Mouse (Mus musculus) erythroblast, adult 5-6 weeks (primary cell): Measurements from ENCODE around the gene Capn5. TPM values are rescaled to one million over a fixed set of nuclear protein-coding genes. Genes with fewer than 3 reads are reported as not detected.

ENCODE experiments used
- ATAC-seq: replicated peaks from 2 replicates; pipeline ENCODE4 v1.8.0; 2016; ENCODE audit warnings: moderate number of reproducible peaks, mild to moderate bottlenecking, moderate TSS enrichment, inconsistent platforms; ENCODE audit not compliant: poor library complexity, low FRiP score, severe bottlenecking
- total RNA-seq, 2 experiments: library from RNA; stranded (forward) in 1 of 2; stranded (reverse) in 1 of 2; fragments of 150-400 nt in 1 of 2; fragments of 200-764, 138-1000 nt in 1 of 2; gene quantifications; 2 replicates each; pipeline versions ENCODE4 v1.2.3 to v1.2.4; 2015 to 2017; ENCODE audit warnings: low replicate concordance in 2 of 2

The Capn5 gene
- total RNA-seq, 2 experiments from 2014 or later = 21.7 to 31.3 TPM

GRCm38 (mm10) chr7:98177566-98177928 lies 527 bp downstream of the Capn5 start:
- ATAC-seq = no peak

- peak; percentile 0; the same call in 1 of the 2 replicates for ATAC-seq
These were observed 996 bp downstream of the Capn5 start for GRCm38 (mm10) chr7:98177071-98177485.

GRCm38 (mm10) chr7:98176322-98177070 lies 1.6 kb downstream of the Capn5 start:
- ATAC-seq = peak; percentile 42

GRCm38 (mm10) chr7:98174883-98175755 lies 3.0 kb downstream of the Capn5 start:
- ATAC-seq = peak; percentile 66

DNA sequence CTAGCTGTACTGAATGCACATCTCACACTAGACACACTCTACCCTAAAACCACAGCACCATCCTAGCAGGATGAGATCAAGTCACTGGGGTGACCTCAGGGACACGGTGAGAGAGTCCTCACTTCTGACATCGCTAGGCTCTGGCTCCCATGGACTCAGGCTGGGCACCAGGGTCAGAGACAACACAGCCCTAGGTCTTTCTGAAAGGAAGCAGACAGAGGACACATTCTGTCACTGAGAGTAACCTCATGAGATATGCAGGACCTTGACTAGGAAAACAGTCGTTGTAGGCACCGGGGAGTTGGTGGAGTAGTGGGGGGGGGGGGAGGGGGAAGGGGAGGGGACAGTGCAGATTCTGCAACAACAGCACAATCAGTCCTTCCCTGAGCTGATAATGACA lies 4.7 kb downstream of the Capn5 start:
- no peak for ATAC-seq

DNA sequence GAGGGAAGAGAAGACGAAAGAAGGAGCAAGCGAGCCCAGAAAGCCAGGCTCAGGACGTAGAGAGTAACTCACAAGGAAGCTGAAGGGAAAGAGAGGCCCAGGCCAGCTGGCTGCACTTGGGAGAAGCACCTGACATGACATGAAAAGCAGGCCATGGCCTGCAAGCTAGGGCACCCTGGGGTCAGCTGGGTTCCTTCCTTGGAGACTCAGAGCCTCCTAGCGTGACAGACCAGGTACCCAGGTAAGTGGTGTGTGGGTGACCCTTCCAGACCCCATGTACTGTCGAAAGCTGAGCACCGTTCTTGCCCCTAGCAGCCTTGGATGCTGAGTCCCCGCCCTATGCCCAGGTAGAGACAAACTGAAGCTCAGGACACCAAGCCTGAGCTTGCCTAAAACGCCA lies 5.4 kb downstream of the Capn5 start:
- no peak for ATAC-seq

DNA sequence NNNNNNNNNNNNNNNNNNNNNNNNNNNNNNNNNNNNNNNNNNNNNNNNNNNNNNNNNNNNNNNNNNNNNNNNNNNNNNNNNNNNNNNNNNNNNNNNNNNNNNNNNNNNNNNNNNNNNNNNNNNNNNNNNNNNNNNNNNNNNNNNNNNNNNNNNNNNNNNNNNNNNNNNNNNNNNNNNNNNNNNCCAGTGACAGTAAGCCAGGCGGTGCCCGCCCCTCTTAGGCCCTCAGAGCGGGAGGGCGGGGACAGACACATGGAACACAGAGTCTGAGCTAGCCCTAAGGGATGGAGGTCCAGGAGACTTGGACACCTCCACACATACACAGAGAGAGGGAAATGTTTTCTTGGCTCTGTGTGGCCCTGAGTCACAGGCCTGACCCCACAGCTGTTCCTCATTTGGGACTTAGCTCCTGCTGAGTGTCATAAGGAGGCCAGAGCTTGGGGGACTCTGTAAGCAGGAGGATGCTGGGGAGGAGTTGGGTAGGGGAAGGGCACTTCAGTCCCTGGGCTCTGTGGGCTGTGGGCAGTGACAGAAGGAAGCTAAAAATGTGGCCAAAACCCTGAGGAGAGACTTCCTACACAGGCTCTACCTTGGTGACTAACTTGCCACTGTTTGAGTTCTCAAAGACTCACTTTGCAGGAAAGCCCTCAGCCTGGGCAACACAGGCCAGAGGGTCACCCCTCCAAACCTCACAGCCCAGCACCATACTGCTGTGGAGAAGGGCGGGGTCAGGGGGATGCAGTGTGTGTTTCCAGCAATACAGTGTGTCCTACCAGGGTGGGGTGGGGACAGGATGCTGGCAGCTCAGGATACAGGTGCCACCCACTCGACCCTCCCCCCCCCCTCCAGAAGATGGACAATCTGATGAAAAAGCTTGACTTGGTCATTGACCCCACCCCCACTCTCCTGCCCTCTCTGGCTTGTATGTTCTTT lies 6.7 kb downstream of the Capn5 start:
- ATAC-seq = peak; percentile 79

DNA sequence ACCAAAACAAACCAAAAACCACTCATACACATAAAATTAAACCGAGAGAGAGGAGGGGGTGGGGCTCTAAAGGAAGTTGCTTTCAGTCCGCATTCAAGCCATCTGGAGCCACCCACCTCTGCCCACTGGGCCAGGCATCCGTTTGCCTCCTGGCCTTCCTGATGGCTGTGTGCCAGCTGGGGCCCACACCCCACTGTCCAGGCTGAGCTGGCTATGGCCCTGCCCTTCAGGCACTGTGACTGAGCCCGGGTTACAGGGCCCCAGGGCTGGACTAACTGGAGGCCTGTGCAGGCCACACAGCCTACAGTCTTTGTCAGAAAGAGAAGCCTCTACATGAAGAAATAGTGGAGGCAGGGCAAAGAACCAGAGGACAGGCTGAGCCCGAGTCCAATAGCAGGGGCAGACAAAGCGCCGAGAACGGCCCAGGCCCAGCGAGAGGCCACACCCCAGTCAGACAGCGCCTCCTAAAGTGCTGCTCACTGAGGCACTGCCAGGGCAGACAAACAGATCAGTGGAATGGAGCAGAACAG lies 13.0 kb downstream of the Capn5 start:
- peak; percentile 75 for ATAC-seq

DNA sequence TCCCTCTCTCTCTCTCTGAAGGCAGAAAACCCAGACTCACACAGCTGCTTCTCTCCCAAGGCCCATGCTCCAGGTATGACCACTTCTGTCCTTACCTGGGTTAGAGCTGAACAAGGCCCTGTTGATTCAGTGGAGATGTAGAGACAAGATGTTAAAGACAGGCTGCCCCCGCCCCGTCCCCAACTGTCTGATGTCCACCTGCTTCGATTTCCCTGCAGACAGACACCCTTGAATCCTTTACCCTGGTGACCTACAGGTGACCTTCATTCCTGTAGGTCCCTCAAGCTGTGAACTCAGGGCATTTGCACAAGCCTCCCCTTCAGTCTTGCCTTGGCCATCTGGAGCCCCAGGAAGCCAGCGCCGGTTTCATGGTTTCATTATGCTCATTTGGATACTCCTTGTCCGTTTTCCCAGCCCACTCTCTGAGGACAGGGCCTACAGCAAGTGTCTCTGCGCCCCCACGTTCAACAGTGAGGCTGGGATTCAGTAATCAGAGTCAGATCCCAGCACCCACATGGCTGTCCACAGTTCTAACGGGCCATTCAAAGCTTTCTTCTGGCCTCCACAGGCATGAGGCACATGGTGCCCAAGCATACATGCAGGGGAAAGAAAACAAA lies 13.6 kb downstream of the Capn5 start:
- no peak for ATAC-seq

- ATAC-seq = no peak
These were observed 14.4 kb downstream of the Capn5 start for GRCm38 (mm10) chr7:98163700-98164099.

DNA sequence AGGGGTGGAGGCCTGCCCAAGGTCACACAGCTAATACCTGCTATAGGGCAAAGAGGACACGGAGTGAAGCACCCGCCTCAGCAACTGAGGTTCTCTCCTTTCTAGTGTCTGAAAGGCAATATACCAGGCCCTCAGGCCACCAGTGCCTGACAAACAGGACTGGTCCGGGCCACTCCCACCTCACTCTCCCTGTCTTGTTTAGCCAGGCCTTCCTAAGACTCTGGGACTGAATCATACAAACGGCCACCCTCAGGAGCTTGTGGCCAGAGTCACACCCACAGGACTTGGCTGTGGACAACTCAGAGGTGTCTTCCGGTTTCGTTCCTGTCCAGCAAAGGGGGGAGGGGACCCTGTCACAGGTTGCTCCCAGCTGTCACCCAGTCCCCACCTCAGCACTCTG lies 15.8 kb downstream of the Capn5 start:
- ATAC-seq = no peak

- no peak for ATAC-seq
These were observed 17.9 kb downstream of the Capn5 start for GRCm38 (mm10) chr7:98160041-98160740.

DNA sequence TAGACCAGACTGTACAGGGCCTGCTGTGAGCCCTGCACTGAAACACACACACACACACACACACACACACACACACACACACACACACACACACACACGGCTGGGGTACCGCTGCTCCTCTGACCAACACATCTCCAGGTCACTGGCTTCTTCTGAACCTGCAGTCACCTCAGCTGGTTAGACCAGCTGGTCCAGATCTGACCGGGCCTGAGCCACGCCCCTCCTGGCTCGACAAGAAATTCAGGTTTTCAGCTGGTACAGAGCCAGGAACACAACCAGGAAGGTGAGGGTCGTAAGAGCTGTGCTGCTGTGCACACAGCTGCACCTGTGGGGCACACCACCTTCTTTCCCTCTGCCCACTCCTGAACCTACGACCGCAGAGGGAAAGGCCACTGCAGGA lies 19.6 kb downstream of the Capn5 start:
- ATAC-seq = peak; percentile 48

DNA sequence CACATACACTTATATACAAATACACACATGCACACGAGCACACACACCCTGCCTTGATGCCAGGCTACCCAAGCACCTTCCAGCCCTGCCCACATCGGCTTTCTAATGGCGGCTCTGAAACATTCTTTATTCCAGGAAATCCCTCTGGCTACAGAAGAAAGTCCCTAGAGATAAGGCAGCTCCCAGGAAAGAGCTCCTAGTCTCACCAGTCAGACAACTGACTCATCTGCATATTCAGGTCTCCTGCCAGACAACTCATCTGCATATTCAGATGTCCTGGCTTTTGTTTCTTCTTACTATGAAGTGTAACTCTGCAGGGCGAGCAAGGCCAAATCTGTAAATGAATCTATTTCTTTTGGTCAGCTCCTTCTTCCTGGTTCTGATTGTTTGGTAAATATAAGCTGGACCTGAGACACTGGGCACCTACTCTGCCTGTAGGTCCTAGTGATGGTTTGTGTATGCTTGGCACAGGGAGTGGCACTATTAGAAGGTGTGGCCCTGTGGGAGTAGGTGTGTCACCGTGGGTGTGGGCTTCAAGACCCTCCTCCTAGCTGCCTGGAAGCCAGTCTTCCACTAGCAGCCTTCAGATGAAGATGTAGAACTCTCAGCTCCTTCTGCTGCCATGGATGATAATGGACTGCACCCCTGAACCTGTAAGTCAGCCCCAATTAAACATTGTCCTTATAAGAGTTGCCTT lies 20.3 kb downstream of the Capn5 start:
- ATAC-seq = no peak

GRCm38 (mm10) chr7:98156280-98156665 lies 21.8 kb downstream of the Capn5 start:
- ATAC-seq = no peak

GRCm38 (mm10) chr7:98155546-98156279 lies 22.4 kb downstream of the Capn5 start:
- peak; percentile 54 for ATAC-seq

DNA sequence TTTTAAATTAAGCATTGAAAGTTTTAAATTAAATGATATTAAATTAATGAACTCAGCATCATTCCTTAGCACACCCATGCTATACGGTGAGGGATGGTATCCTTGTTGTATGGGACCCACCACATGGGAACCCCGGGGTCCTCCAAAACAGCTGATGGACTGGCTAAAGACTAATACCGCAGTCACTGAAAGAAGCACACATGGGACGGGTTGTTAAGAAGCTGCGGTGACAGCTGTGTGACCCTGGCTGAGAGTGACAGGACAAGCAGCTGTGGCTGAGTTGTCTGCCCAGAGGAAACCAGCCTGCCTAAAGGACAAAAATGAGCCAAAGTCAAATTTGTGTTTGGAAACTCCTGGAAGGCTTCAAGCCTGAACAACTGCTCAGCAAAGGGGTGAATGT lies 24.2 kb downstream of the Capn5 start:
- ATAC-seq = no peak

DNA sequence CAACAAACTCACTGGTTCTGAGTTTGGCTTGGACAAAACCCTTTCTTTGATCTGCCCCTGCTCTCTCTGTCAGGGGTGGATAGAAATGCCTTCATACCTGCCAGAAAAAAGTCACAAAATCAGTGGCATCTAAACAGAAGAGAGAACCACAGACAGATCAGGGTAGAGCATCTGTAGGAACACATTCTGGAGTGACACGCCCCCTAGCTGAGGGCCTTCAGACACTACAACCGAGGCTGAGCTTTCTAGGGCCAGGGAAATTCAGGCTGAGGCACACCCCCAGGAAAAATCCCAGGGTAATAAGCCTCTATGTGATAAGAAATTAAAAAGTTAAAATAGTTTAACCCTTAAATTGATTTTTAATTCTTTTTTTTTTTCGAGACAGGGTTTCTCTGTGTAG lies 24.7 kb downstream of the Capn5 start:
- ATAC-seq = no peak
